Mouse (Mus musculus) neural tube, embryonic 15.5 days (tissue): ENCODE measurements around the gene Gm20388. TPM values are rescaled to one million over a fixed set of nuclear protein-coding genes. Genes with fewer than 3 reads are reported as not detected.

ENCODE experiments used
- ATAC-seq: fragments of 200-750 bp; cut with Nextera tagmentation; 2 replicates; pipeline ENCODE4 v1.8.0; 2017; ENCODE audit warnings: mild to moderate bottlenecking, moderate TSS enrichment, moderate library complexity; ENCODE audit not compliant: low FRiP score
- H3K27ac ChIP-seq: fragments of 300-500 bp; sonication (generic); replicated peaks from 2 replicates; pipeline ENCODE4 v1.5.1; 2015; ENCODE audit warnings: mild to moderate bottlenecking, inconsistent platforms
- H3K27me3 ChIP-seq: fragments of 300-500 bp; sonication (generic); replicated peaks from 2 replicates; pipeline ENCODE4 v1.6.1; 2015; ENCODE audit warnings: inconsistent platforms
- H3K36me3 ChIP-seq: fragments of 300-500 bp; sonication (generic); 2 replicates; pipeline ENCODE4 v1.6.1; 2015; ENCODE audit warnings: inconsistent platforms
- H3K4me1 ChIP-seq: fragments of 300-500 bp; sonication (generic); 2 replicates; pipeline ENCODE4 v1.6.1; 2015; ENCODE audit warnings: inconsistent platforms
- H3K4me2 ChIP-seq: fragments of 300-500 bp; sonication (generic); 2 replicates; pipeline ENCODE4 v1.6.1; 2015; ENCODE audit warnings: inconsistent platforms, mild to moderate bottlenecking, moderate library complexity
- H3K4me3 ChIP-seq: fragments of 300-500 bp; sonication (generic); replicated peaks from 2 replicates; pipeline ENCODE4 v1.5.1; 2015; ENCODE audit warnings: mild to moderate bottlenecking, inconsistent platforms
- H3K9ac ChIP-seq: fragments of 300-500 bp; sonication (generic); replicated peaks from 2 replicates; pipeline ENCODE4 v1.6.1; 2015; ENCODE audit warnings: mild to moderate bottlenecking, inconsistent platforms
- H3K9me3 ChIP-seq: fragments of 300-500 bp; sonication (generic); replicated peaks from 2 replicates; pipeline ENCODE4 v1.6.1; 2016; ENCODE audit warnings: inconsistent platforms
- WGBS: fragments of 180-500 bp; shearing (Covaris S2); methylation state at CpG from one replicate; pipeline ENCODE4 v1.1.7; 2015; ENCODE audit warnings: mixed read lengths; 5-methylcytosine and 5-hydroxymethylcytosine counted together
- polyA plus RNA-seq: library from polyadenylated mRNA; unstranded; fragments of >200 nt; fragmentation: Nextera tagmentation; extraction: Ambion mirVana; gene quantifications from 2 replicates; pipeline ENCODE4 v1.2.1, GENCODE M21; 2015

Gm20388 gene
- polyA plus RNA-seq, 1 experiment from 2014 or later: not detected

GRCm38 (mm10) chr8:122695438-122696042, 2784.9 kb downstream of the Gm20388 start:
- 70% methylated on average over 7 of the region's 7 CpGs for WGBS
- Histone ChIP-seq H3K36me3 (no peaks in the 10 kb centered on the region), H3K4me2 (no peak overlapping the region), H3K27me3 (no peaks in the 10 kb centered on the region), H3K9ac (no peak overlapping the region), H3K9me3 (no peaks in the 10 kb centered on the region), H3K4me3 (no peak overlapping the region), H3K4me1 (peaks cover 12% of the 10 kb centered on the region), H3K27ac (no peak overlapping the region)
- no peak for ATAC-seq

DNA sequence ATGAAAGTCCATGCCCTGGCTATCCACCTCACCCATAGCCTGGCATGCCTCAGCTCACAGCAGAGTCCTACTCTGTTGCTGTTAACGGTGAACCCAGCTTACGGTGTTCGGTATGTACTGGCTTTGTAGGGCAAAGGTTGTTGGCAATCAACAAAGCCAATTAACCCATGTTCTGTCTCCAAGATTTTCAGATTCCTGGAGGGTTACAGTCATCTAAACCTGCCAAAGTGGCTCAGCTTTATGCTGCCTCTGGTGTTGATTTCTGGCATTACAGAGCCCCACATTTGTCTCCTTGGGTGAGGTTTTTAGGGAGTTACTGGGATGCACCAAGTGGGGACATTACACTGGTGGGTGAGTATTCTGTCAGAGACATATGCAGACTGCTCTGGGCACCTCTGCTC, 2786.5 kb downstream of the Gm20388 start:
- no peaks in the 10 kb centered on the region for H3K27me3 ChIP-seq
- no peak for ATAC-seq
- no peak overlapping the region for H3K4me3 ChIP-seq
- no peak overlapping the region for H3K9ac ChIP-seq
- no peak overlapping the region for H3K27ac ChIP-seq
- H3K4me2 ChIP-seq: no peak overlapping the region
- H3K36me3 ChIP-seq: no peaks in the 10 kb centered on the region
- no peaks in the 10 kb centered on the region for H3K9me3 ChIP-seq
- WGBS: 85% methylated on average over 3 of the region's 3 CpGs
- no peaks in the 10 kb centered on the region for H3K4me1 ChIP-seq

- Histone ChIP-seq H3K4me3 (no peak overlapping the region), H3K4me2 (no peak overlapping the region), H3K9ac (no peak overlapping the region), H3K4me1 (no peaks in the 10 kb centered on the region), H3K36me3 (no peaks in the 10 kb centered on the region), H3K9me3 (no peaks in the 10 kb centered on the region), H3K27ac (no peak overlapping the region), H3K27me3 (no peaks in the 10 kb centered on the region)
- ATAC-seq: no peak
- 76% methylated on average over 6 of the region's 6 CpGs for WGBS
Measured at GRCm38 (mm10) chr8:122697586-122697985, 2786.9 kb downstream of the Gm20388 start.

GRCm38 (mm10) chr8:122698254-122698768, 2787.7 kb downstream of the Gm20388 start:
- H3K27ac ChIP-seq: no peak overlapping the region
- no peak overlapping the region for H3K4me3 ChIP-seq
- ATAC-seq: no peak
- no peaks in the 10 kb centered on the region for H3K36me3 ChIP-seq
- H3K27me3 ChIP-seq: no peaks in the 10 kb centered on the region
- no peaks in the 10 kb centered on the region for H3K9me3 ChIP-seq
- WGBS: 85% methylated on average over 5 of the region's 5 CpGs
- no peak overlapping the region for H3K9ac ChIP-seq
- no peaks in the 10 kb centered on the region for H3K4me1 ChIP-seq
- H3K4me2 ChIP-seq: no peak overlapping the region

- Histone ChIP-seq H3K9ac (no peak within 1 kb of the TSS), H3K4me3 (no peak within 1 kb of the TSS), H3K4me2 (no peak within 1 kb of the TSS), H3K27ac (no peak within 1 kb of the TSS), H3K9me3 (no peaks in the 10 kb centered on the region), H3K36me3 (no peaks in the 10 kb centered on the region), H3K27me3 (no peaks in the 10 kb centered on the region), H3K4me1 (no peaks in the 10 kb centered on the region)
- WGBS: 47% methylated on average over 13 of the region's 13 CpGs
- ATAC-seq: no peak
Measured at GRCm38 (mm10) chr8:122699005-122699492, 2788.4 kb downstream of the Gm20388 start, which contains the start of gene Cbfa2t3. Gene Cbfa2t3, minus strand, starts transcription at chr8:122699109.

DNA sequence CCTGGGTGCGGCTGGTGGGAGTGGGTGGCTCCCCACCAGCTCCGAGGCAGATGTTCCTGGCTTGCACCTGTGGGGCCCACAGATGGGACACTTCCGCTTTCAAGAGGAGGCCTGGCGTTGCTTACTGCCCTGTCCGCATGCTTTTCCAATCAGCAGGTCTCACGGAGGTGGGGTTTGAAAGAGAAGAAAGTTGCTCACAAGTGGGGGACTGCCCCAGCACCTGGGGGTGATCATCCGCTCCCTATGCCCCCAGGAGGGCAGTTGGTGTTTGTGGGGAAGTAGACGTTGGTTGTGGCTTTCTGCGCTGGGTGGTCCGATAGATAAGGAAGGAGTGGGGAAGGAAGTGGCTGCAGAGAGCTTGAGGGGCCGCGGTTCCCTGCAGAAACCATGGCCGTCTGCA, 2790.0 kb downstream of the Gm20388 start:
- Histone ChIP-seq H3K9ac (no peak overlapping the region), H3K4me1 (peaks cover 2% of the 10 kb centered on the region; the same call in 1 of the 2 replicates), H3K4me2 (no peak overlapping the region), H3K27ac (no peak overlapping the region), H3K9me3 (no peaks in the 10 kb centered on the region), H3K4me3 (no peak overlapping the region), H3K36me3 (no peaks in the 10 kb centered on the region), H3K27me3 (no peaks in the 10 kb centered on the region)
- WGBS: 80% methylated on average over 13 of the region's 13 CpGs
- ATAC-seq: no peak

DNA sequence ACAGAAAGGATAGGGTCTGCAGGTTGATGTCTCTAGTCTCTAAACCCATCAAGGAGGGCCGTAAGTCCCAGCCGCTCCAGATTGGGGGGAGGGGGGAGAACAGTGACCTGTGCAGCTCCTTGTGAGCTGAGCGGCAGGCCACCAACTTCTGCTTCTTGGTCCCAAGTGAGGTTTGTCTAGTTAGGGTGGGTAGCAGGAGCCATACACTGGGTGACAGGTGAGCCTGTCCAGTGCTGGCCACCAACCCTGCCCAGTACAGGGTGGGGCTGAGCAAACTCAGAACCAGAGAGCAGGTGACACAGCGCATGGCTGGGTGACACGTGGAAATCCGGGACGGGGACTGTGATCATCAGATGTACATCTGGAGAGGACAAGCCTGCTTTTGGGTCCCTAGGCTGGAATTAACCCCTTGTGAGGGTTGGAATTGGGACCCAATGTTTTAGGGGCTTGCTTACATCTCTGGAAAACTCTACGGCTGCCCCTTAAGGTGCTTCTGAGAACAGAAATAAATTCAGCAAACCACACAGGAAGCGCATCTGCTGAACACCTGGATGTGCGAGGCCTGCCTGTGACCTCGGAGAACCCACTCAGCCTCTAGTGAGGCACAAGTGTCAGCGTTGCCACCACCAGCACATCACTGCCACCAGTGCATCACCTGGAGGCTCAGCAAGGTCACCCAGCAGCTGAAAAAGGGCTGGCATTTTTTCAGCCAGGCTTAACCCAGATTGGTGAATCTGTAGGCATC, 2791.0 kb downstream of the Gm20388 start:
- no peak overlapping the region for H3K27ac ChIP-seq
- peaks cover 10% of the 10 kb centered on the region for H3K4me1 ChIP-seq
- 86% methylated on average over 12 of the region's 12 CpGs for WGBS
- ATAC-seq: no peak
- no peak overlapping the region for H3K4me3 ChIP-seq
- no peaks in the 10 kb centered on the region for H3K9me3 ChIP-seq
- no peaks in the 10 kb centered on the region for H3K27me3 ChIP-seq
- no peak overlapping the region for H3K9ac ChIP-seq
- H3K36me3 ChIP-seq: no peaks in the 10 kb centered on the region
- no peak overlapping the region for H3K4me2 ChIP-seq

DNA sequence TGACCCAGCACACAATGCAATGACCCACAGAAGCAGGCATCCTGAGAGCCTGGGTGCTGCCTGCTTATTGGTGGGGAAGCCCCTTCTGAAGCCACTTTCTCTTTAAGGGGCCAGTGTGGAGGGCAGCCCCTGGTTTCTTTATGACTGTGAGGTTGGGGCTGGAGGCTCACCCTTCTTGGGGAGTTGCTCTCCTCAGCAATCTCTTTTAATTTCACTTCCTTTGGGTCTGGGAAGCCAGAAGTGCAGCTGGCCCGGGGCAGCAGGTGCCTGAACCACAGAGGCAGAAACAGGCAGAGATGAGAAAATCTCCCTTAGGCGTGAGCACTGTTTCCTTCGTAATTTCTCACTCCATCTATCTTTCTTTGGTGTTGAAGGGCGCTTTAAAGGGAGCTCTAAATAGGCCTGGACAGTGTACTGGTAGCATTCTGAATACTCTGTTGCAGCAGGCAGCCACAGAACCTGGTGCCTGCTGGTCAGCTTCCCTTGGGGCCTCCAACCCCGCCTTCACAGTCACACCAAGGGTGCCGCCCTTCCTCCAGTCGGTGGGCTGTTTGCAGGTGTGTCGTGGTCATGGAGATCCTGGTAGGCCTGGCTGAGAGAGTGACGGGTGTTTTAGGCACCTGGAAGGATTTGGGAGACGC, 2791.8 kb downstream of the Gm20388 start:
- H3K4me3 ChIP-seq: no peak overlapping the region
- 55% methylated on average over 10 of the region's 10 CpGs for WGBS

GRCm38 (mm10) chr8:122702957-122703356, 2792.3 kb downstream of the Gm20388 start:
- WGBS: 91% methylated on average over 6 of the region's 6 CpGs
- no peak for ATAC-seq
- Histone ChIP-seq H3K27me3 (no peaks in the 10 kb centered on the region), H3K9ac (no peak overlapping the region), H3K36me3 (no peaks in the 10 kb centered on the region), H3K27ac (no peak overlapping the region), H3K9me3 (no peaks in the 10 kb centered on the region), H3K4me3 (no peak overlapping the region), H3K4me2 (no peak overlapping the region), H3K4me1 (peaks cover 10% of the 10 kb centered on the region)

More for the DNA sequence above, 2791.8 kb downstream of the Gm20388 start:
- Histone ChIP-seq H3K27ac (no peak overlapping the region), H3K4me1 (peaks cover 10% of the 10 kb centered on the region), H3K4me2 (no peak overlapping the region), H3K9ac (no peak overlapping the region), H3K36me3 (no peaks in the 10 kb centered on the region), H3K27me3 (no peaks in the 10 kb centered on the region), H3K9me3 (no peaks in the 10 kb centered on the region)
- no peak for ATAC-seq

- Histone ChIP-seq H3K4me3 (no peak overlapping the region), H3K4me2 (no peak overlapping the region), H3K9me3 (no peaks in the 10 kb centered on the region), H3K27ac (no peak overlapping the region), H3K9ac (no peak overlapping the region), H3K36me3 (no peaks in the 10 kb centered on the region), H3K27me3 (no peaks in the 10 kb centered on the region), H3K4me1 (peaks cover 15% of the 10 kb centered on the region)
- ATAC-seq: no peak
- 82% methylated on average over 3 of the region's 3 CpGs for WGBS
Measured at GRCm38 (mm10) chr8:122704612-122705011, 2794.0 kb downstream of the Gm20388 start.

GRCm38 (mm10) chr8:122705901-122706561, 2795.4 kb downstream of the Gm20388 start:
- no peak overlapping the region for H3K9ac ChIP-seq
- no peaks in the 10 kb centered on the region for H3K36me3 ChIP-seq
- ATAC-seq: no peak
- no peak overlapping the region for H3K4me3 ChIP-seq
- no peak overlapping the region for H3K27ac ChIP-seq
- peaks cover 16% of the 10 kb centered on the region for H3K4me1 ChIP-seq
- H3K4me2 ChIP-seq: no peak overlapping the region
- H3K27me3 ChIP-seq: no peaks in the 10 kb centered on the region
- no peaks in the 10 kb centered on the region for H3K9me3 ChIP-seq
- WGBS: 42% methylated on average over 12 of the region's 12 CpGs
